Mouse (Mus musculus): ENCODE data around the gene Nudcd3. TPM values are rescaled to one million over a fixed set of nuclear protein-coding genes. Genes with fewer than 3 reads are reported as not detected.
"Not testable (repeated sequence)": the region's sequence is repeated elsewhere in the genome, so short reads cannot be mapped to it uniquely, and the experiment has no call there.

Nudcd3 gene
- total RNA-seq, 2 experiments from 2014 or later: 56.4 to 61.0 TPM

DNA sequence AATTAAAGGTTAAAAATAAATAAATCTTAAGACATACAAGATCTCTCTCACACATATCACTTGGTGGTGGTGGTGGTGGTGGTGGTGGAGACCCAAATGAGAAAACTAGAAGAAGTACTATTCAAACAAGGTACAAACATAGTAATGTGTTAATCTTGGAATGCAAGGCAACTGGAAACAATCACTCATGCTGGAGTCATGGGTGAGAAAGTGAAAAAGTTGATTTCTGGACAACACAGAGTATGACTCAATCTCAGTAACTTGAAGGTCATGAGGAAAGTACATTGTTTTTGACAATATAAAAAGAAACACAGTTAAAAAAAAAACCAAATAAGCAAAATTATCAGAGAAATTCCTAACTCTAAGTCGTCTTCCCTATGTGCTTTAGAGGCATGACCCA, 69.6 kb downstream of the Nudcd3 start:
- no peak for DNase-seq (ENCODE audit: low spot score in 2 of 2)

DNA sequence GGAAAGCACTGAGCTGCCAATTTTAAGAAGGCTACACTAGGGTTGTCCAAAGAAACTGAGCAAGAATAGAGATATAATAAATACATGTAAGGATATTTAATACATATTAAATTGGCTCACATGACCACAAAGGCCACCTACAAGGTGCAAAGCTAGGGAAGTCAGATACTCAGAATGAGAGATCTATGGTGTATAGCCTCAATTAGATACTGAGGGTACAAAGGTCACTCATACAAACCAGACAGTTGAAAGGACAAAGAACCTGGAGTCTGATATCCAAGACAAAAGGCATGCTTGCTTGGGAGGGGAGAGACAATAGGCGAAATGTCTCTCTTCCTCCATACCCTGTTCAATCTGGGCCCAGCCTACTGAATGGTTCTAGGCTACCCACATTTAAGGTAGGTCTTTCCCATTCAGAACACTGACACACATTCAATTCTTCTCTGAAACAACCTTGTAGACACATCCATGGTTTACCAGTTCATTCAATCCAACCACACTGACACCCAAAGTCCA, 76.6 kb downstream of the Nudcd3 start:
- no peak for DNase-seq (ENCODE audit: low spot score in 2 of 2)

DNA sequence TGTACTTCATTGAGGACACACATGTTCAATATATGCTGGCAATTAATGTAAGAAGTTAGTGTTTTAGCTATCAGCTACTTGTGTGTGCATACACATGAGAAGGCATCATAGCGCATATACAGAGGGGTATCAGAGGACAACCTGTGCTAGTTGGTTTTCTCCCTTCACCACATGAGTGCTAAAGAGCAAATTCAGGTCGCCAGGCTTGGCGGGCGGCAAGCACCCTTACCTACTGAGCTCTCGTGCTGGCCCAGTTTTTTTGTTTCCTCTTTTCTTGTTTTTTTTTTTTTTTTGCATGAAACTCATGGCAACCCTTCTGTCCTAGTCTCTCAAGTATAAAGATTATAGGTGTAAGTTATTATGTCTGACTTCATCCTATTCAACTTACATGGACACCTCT, 77.6 kb downstream of the Nudcd3 start:
- DNase-seq (ENCODE audit: low spot score in 2 of 2): no peak

DNA sequence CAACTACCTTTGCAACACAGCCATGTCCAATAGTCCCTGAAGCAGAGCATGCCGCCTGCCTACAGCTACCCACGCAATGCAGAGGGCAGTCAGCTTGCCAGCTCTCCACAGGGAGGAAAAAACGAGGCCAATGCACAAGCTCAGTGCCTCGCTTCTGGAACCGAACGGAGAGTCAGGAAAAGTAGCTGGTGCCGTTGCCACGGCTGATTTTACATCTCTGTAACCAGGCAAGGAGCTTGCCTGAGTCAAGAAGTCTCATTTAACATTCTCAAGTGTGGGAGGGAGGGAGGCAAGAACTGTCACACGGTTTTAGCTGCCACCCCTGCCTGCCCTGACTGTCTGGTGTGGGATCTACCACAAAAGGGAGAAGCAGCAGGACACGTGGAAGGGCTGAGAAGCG, 79.6 kb downstream of the Nudcd3 start:
- DNase-seq (ENCODE audit: low spot score in 2 of 2): no peak

DNA sequence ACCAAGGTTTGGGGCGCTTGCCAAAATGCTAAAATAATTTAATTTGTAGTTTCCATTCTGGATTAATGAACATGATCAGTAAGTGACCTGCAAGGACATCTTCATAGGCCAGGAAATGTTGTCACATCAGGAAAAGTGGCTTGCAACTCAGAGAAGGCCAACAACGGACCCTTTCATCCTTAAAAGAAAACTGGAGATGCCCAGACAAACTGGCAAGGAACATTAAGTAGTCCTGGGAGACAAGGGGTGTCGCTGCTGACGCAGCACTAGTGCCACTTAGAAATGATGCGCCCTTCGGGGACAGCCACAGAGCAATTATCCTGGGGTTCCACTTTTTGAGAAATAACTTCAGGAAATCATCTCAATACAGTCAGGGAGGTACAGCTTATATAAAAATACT, 80.2 kb downstream of the Nudcd3 start:
- DNase-seq (ENCODE audit: low spot score in 2 of 2): no peak

DNA sequence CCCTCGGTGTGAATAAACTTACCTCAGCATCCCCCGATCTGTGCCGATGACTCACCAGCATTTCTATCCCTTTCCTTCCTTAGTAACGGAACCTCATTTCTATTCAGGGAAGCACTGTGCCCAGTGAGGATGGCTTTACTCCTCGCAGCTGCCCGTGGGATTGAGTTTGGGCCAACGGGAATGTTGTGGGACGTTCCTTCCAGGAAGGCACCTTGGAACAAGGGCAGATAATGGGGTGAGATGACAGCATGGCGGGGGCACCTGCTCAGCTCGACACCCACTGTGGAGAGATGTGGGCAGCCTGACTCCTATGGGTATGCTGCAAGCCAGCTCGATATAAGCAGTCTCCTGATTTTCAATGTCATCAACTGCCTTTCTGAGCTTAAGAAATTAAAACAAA, 80.9 kb downstream of the Nudcd3 start:
- no peak for DNase-seq (ENCODE audit: low spot score in 2 of 2)

DNA sequence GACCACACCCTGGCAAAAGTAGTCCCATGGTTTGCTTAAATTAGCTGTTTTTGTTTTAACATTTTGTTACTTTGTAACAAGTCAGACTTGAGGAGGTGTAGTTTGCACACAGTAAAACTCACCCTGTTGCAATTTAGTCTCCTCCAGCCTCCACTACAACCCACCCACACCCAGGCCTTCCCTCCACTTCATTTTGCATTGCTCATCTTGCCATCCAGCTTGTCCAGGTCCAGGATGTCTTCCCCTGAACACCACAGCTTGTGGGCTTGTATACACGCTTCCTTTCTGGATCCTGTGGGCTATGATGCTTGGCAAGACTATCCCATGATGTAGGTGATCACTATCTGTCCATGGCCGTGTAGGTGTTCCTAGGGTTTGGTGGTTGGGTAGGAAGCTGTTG, 82.3 kb downstream of the Nudcd3 start:
- DNase-seq (ENCODE audit: low spot score in 2 of 2): no peak

DNA sequence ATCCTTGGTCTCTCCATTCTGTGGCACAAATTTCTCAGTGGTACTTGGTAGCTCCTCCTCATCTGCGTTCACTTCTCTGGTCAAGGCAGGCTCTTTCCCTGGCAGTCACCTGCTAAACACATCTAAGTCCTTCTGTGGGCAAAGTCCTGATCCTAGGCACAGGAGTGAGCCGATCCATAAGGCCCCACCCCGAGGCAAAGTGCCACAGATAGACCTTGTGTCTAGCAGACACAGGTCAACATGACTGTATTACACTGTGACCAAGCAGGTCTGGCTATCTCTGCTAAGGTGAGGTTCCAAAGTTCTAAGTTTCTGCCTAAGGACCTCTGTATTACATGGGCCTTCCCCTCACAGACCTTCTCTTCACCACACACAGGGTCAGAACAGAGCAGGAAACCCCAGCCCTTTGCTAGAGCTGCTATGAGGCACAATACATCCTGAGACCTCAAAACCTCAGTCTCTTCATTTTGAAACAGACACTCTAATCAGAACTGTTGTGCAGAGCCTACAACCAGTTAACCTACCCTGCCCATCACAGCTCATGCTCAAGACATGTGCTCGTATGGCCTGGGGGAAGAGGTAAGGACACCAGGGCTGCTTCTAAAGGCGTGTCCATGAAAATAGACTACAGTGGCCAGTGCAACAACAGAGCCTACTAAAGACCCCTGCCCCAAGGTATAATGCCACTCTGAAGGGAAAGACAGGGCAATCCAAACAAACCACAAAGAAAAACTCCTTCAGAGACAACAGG, 88.3 kb downstream of the Nudcd3 start:
- DNase-seq (ENCODE audit: low spot score in 2 of 2): no peak

DNA sequence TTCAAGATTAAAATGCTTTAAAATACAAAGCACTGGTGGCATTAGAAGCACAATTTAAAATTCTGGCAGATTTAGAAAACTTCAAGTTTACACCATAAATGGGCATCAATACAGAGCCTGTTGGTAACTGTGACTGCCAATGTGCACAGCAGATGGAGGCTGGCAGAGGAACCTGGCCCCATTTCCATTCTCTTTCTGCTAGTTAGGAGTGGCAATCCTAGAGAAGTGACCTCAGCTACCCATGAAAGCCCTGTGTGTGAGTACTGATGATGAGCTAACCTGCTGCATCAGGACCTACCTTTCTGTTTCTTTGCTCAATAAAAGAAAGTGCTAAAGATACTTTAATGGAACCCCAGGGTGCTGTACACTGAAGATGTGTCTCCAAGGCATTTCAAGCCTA, 90.2 kb downstream of the Nudcd3 start:
- DNase-seq (ENCODE audit: low spot score in 2 of 2): no peak

DNA sequence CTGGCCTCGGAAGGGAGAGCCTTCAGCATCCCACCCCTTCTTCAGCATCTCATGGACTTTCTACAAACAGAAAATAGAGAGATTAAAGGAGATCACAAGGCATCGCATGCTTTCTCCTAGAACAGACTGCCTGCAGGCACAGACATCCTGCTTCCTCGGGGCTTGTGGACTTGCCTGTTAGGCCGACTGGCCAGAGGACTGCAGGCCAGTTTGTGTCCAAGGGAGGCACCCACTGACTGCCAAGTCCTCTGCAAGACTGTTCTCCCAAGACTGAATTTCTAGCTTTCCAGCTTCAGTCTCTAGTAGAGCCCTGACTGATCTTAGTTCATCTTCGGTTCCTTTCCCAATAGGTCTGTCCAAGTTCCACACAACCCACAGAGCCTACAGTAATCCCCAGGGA, 91.9 kb downstream of the Nudcd3 start:
- no peak for DNase-seq (ENCODE audit: low spot score in 2 of 2)

DNA sequence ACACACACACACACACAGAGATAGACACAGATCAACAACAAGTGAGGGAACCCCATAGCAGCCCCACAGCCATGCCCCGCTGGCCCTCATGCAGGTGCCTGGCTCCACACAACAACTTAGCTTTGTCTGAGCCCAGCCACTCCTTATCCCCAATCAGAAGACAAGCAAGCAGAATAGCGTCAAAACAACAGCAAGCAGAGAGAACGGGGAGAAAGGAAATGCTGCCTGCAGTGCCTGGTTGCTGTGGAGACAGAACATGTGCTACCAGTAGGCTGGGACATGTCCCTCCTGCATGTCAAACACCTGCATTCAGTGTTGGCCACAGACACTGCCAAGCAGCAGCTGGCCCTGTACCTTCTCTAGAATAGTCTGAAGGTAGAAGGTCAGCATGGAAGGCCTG, 92.5 kb downstream of the Nudcd3 start:
- no peak for DNase-seq (ENCODE audit: low spot score in 2 of 2)

DNA sequence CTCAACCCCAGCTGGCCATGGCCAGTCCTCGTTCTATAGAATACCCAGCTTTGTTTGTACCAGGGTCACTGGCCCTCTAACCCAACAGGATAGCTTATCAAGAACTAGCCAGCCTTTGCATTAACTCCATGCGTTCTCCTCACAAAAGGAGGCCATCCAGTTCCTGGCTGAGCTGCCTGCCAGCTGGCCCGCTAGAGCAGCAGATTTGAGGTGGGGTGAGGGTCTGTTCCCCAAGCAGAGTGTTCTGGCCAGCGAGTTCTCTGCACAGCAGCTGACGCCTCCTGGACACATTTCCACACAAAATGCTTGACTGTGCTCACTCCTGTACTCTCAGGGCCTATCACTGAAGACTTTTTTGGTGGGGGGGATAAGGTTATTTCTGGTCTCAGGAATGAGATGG, 95.5 kb downstream of the Nudcd3 start:
- no peak for DNase-seq (ENCODE audit: low spot score in 2 of 2)

DNA sequence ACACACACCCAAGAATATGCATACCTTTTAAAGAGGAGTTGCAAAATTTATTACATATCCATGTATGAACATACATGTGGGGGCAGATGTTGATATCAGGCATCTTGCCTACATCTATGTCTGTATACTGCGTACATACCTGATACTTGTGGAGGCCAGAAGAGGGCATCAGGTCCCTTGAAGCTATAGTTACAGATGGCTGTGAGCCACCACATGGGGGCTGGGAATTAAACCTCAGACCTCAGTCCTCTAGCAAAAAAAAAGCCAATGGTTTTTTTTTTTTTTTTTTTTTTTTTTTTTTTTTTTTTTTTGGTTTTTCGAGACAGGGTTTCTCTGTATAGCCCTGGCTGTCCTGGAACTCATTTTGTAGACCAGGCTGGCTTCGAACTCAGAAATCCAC, 103.6 kb downstream of the Nudcd3 start:
- not testable (repeated sequence) for DNase-seq (ENCODE audit: low spot score in 2 of 2)

DNA sequence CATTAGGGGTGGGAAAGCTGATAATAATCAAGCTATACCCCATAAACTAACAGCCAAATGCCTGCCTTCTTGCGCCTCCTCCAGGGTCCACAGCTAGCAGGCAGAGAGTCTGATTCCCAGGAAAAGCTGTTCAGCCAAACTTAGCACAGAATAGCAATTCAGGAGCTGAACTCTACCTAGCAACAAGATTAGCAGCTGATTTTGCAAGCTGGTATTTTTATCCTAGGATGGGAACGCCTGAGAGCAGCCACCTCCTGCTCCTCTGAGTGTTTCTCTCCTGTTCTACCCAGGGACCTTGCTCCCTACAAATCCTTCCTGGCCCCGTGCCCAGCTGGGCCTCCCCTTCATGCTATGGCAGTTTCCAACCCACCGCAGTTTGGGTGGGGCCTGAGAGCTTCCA, 113.2 kb downstream of the Nudcd3 start:
- no peak for DNase-seq (ENCODE audit: low spot score in 2 of 2)

DNA sequence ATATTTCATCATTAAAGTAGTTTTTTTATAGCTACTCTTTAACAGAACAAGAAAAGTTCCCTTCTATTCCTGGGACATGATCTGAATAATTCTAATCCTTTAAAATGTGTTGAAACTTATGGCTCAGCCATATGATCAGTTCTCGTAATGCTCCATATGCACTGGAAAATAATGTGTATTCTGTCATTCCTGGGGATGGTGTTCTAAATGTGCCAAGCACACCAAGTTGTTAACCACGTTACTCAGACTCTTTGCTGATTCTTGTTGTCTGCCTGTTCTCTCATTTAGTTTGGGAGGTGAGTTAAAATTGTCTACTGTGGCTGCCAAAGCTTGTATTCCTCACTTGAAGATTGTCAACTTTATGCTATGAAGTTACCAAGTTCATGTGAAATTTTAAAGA, 121.5 kb downstream of the Nudcd3 start:
- no peak for DNase-seq (ENCODE audit: low spot score in 2 of 2)

DNA sequence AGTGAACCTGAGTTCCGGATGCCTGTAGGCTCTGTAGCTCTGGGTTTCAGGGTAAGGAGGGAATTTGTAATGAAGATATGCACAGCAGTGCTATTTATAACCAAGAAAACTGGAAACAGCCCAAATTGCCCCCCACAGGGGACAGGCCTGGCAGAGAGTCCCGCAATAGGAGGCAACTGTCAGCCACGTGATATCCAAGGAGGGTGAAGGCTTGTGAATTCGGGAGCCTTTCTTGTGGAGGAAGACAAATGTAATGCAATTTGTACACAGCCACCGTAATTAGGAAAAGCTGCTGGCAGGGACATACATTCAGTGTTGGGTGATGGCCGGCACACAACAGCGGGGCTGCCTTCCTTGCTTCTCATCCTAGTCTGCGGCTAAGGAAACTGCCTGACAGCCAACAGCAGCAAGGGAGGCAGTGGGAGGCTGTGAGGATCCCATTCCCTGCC, 124.6 kb downstream of the Nudcd3 start:
- DNase-seq (ENCODE audit: low spot score in 2 of 2): peak in 1 of 2 experiments; percentile 25

DNA sequence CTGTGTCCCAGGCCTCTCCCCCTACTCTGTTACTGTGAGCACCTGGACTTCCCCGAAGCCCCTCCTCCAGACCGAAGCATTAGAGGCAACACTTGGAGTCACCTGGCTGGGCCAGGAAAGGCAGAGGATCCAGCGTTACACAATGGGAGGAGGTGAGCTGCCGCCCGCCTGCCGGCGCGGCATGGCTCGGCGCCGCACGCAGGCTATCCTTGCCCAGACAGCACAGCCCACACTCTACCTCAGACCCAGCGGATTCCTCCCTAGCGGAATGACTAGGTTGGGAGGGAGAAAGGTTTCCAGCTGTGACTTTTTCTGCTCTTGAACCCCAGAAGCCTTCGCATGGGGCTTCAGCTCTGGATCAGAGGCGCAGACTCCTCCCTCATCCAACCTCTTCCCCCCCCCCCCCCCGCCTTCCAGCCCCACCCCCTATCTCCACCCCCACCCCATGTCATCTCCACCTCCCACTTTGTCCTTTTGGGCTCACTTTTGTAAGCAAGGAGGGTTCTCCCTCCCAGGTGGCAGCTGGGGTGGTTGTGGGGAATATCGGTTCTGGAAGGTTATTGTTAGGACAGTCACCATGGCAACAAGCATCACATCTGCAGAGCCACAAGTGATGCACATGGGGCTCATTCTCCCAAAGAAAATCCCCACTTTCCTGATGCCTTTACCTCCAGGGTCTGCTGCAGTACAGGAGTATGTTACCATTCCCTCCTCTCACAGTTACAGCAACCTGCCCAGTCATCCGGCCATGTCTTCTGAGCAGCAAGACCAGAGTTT, 131.8 kb downstream of the Nudcd3 start:
- peak in 1 of 2 experiments; percentile 6 for DNase-seq (ENCODE audit: low spot score in 2 of 2)

DNA sequence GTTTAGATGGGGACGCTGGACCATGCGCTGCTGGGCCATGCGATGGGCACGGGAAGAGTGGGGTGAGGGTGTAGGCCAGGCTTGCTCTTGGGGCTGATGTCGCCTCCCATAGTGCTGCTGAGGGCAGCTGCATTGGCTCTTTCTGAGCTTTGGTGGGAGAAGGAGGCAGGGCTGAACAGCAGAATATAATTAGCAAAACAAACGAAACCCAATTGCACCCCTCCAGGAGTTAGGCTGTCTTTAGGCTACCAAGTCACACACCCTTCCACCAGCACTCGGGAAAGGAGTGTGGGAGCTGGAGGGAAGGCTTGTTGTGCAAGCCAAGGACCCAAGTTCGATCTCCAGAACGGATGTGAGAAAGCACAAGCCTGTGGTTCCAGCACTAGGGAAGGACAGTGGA, 133.1 kb downstream of the Nudcd3 start:
- DNase-seq (ENCODE audit: low spot score in 2 of 2): peak in 1 of 2 experiments; percentile 5

DNA sequence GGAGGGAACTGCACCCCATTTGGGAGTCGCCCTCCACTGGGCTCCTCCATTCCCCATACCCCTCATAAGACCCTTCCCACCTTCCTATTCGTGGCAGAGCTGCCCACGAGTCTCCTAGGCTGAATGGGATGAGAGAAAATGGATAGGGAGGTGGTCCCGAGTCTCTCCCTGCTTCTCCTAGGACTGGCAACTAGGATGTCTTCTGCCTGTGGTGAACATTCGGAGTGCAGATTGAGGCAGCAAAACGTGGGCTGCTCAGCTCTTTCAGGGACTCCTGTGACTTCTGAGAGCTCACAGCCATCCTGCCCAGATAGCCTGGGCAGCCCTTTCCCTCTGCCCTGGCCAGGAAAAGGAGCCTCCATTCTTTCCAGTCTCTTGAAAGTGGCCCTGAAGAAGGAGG, 134.0 kb downstream of the Nudcd3 start, which contains the start of gene Camk2b:
TSS of gene Camk2b (minus strand) at position 187 of the 400 bp plus-strand sequence.
- no peak for DNase-seq (ENCODE audit: low spot score in 2 of 2)

DNA sequence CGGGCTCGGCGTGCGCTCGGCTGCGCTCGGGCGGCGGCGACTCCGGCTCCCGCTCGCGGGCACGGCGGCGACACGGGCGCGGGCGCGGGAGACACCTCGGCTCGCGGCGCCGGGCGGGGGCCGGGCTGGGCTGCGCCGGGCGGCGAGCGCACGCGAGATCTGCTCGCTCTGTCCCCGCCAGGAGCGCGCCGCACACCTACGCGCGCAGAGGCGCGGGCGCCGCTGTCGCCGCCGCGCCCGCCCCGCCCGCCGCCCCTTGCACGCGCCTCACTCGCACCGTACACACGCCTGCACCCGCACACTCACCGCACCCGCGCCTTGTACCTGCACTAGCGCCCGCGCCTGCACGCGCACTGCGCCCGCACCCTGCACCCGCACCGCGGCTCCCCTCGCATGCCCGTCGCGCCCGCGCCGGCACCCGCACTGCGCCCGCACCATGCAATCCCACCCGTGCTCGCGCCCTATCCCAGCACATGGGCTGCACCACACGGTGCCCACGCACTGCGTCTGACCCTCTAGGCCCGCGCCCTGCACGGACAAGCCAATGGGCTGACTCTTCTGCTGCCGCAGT, 134.6 kb downstream of the Nudcd3 start:
- DNase-seq (ENCODE audit: low spot score in 2 of 2): peak in 1 of 2 experiments; percentile 23

DNA sequence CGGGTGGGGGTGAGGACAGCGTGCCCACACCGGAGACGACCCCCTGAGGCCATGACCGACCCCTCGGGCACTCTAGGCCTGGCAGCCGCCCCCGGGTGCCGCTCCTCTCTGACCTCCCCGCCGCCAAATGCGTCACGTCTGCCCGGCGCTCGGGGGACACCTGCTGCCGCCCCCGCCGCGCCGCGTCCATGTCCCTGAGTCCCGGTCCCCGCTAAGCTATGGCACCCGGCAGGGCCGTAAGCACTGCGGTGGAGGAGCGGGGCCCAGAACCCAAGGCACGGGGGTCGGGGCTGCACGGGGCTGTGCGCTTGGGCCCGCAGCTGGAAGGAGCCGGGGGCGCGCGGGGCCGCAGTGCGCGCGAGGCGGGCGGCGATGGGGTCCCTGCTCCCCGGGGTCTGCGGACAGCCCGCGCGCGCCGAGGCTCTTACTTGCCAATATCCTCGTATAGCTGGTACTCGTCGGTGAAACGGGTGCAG, 135.1 kb downstream of the Nudcd3 start:
- DNase-seq (ENCODE audit: low spot score in 2 of 2): peak in 1 of 2 experiments; percentile 18

Data from gastrocnemius, postnatal 4 days (tissue).